Mouse (Mus musculus) embryonic facial prominence, embryonic 13.5 days (tissue): ENCODE measurements around the gene Gp9. TPM values are rescaled to one million over a fixed set of nuclear protein-coding genes. Genes with fewer than 3 reads are reported as not detected.

Source experiments
- ATAC-seq: fragments of 200-750 bp; cut with Nextera tagmentation; 2 replicates; pipeline ENCODE4 v1.8.0; 2017; ENCODE audit warnings: low read depth; ENCODE audit not compliant: insufficient number of reproducible peaks, insufficient read depth, low FRiP score, low TSS enrichment
- H3K27ac ChIP-seq: fragments of 300-500 bp; sonication (generic); 2 replicates; pipeline ENCODE4 v1.5.1; 2015; ENCODE audit warnings: moderate library complexity, mild to moderate bottlenecking, inconsistent platforms
- H3K27me3 ChIP-seq: fragments of 300-500 bp; sonication (generic); 2 replicates; pipeline ENCODE4 v1.6.1; 2015; ENCODE audit warnings: mild to moderate bottlenecking, inconsistent platforms
- H3K36me3 ChIP-seq: fragments of 300-500 bp; sonication (generic); 2 replicates; pipeline ENCODE4 v1.6.1; 2015; ENCODE audit warnings: mild to moderate bottlenecking, inconsistent platforms
- H3K4me1 ChIP-seq: fragments of 300-500 bp; sonication (generic); 2 replicates; pipeline ENCODE4 v1.6.1; 2015; ENCODE audit warnings: inconsistent platforms
- H3K4me2 ChIP-seq: fragments of 300-500 bp; sonication (generic); 2 replicates; pipeline ENCODE4 v1.6.1; 2015; ENCODE audit warnings: moderate library complexity, mild to moderate bottlenecking, inconsistent platforms
- H3K4me3 ChIP-seq: fragments of 300-500 bp; sonication (generic); 2 replicates; pipeline ENCODE4 v1.5.1; 2015; ENCODE audit warnings: mild to moderate bottlenecking, inconsistent platforms
- H3K9ac ChIP-seq: fragments of 300-500 bp; sonication (generic); 2 replicates; pipeline ENCODE4 v1.6.1; 2015; ENCODE audit warnings: mild to moderate bottlenecking, inconsistent platforms
- H3K9me3 ChIP-seq: fragments of 300-500 bp; sonication (generic); 2 replicates; pipeline ENCODE4 v1.6.1; 2016; ENCODE audit warnings: inconsistent platforms
- WGBS: fragments of 180-500 bp; shearing (Covaris S2); methylation state at CpG from one replicate; pipeline ENCODE4 v1.1.7; 2015; ENCODE audit warnings: mixed read lengths; 5-methylcytosine and 5-hydroxymethylcytosine counted together
- polyA plus RNA-seq: library from polyadenylated mRNA; unstranded; fragments of >200 nt; fragmentation: Nextera tagmentation; extraction: Ambion mirVana; gene quantifications from 2 replicates; pipeline ENCODE4 v1.2.1, GENCODE M21; 2015

Gp9 gene
- polyA plus RNA-seq, 1 experiment from 2014 or later, result 1.8 TPM

- no peak for ATAC-seq
- peaks cover 55% of the 10 kb centered on the region for H3K36me3 ChIP-seq
- no peaks in the 10 kb centered on the region for H3K9me3 ChIP-seq
- no peak overlapping the region for H3K4me2 ChIP-seq
- no peak overlapping the region for H3K27ac ChIP-seq
- WGBS, result 92% methylated on average over 5 of the region's 5 CpGs
- H3K4me3 ChIP-seq, result no peak overlapping the region
- H3K9ac ChIP-seq, result no peak overlapping the region
- H3K27me3 ChIP-seq, result no peaks in the 10 kb centered on the region
- peaks cover 7% of the 10 kb centered on the region for H3K4me1 ChIP-seq
Observed at GRCm38 (mm10) chr6:87814486-87814885, 36.6 kb downstream of the Gp9 start.

GRCm38 (mm10) chr6:87820366-87820765, 42.5 kb downstream of the Gp9 start:
- H3K4me3 ChIP-seq, result no peak overlapping the region
- no peaks in the 10 kb centered on the region for H3K27me3 ChIP-seq
- H3K36me3 ChIP-seq, result peaks cover 99% of the 10 kb centered on the region
- ATAC-seq, result no peak
- H3K4me2 ChIP-seq, result no peak overlapping the region
- WGBS, result 94% methylated on average over 2 of the region's 2 CpGs
- H3K9me3 ChIP-seq, result no peaks in the 10 kb centered on the region
- no peak overlapping the region for H3K27ac ChIP-seq
- no peak overlapping the region for H3K9ac ChIP-seq
- no peaks in the 10 kb centered on the region for H3K4me1 ChIP-seq

Other genes starting within 250 kb of the Gp9 start
- gene Arhgap25, start 244.8 kb upstream of the Gp9 start, polyA plus RNA-seq, result 5.7 and 7.1 TPM in 2 replicates
- 3.6 and 3.9 TPM in 2 replicates for gene Prokr1, start 187.3 kb upstream of the Gp9 start, polyA plus RNA-seq
- gene Aplf, start 105.9 kb upstream of the Gp9 start, polyA plus RNA-seq, result 14.9 and 15.2 TPM in 2 replicates
- 1.5 and 2.2 TPM in 2 replicates for gene Efcc1, start 47.2 kb upstream of the Gp9 start, polyA plus RNA-seq
- 8.3 and 10.0 TPM in 2 replicates for gene Rab43, start 34.1 kb downstream of the Gp9 start, polyA plus RNA-seq
- 3.9 and 5.5 TPM in 2 replicates for gene Gm45140, start 57.7 kb downstream of the Gp9 start, polyA plus RNA-seq
- gene Isy1, start 60.7 kb downstream of the Gp9 start, polyA plus RNA-seq, result 51.5 and 58.6 TPM in 2 replicates
- 1,121 and 1,158 TPM in 2 replicates for gene Cnbp, start 73.0 kb downstream of the Gp9 start, polyA plus RNA-seq
- gene Copg1, start 109.7 kb downstream of the Gp9 start, polyA plus RNA-seq, result 162 and 176 TPM in 2 replicates
- 64.6 and 66.1 TPM in 2 replicates for gene Hmces, start 135.9 kb downstream of the Gp9 start, polyA plus RNA-seq
- 27.3 and 33.0 TPM in 2 replicates for gene H1fx, start 203.6 kb downstream of the Gp9 start, polyA plus RNA-seq